Mouse (Mus musculus): ENCODE data around the gene Cep41. TPM values are rescaled to one million over a fixed set of nuclear protein-coding genes. Genes with fewer than 3 reads are reported as not detected.

Gene Cep41
- polyA plus RNA-seq, 1 experiment from 2014 or later = 10.9 TPM

- 72% methylated on average over 6 of the region's 6 CpGs for WGBS (ENCODE audit: insufficient replicate concordance)
- ATAC-seq (replicated peaks; ENCODE audit: insufficient number of reproducible peaks, low FRiP score, low TSS enrichment) = no peak
- Histone ChIP-seq H3K27ac (ENCODE audit: low read depth, low read length) (no peak overlapping the region), H3K4me1 (ENCODE audit: control insufficient read depth, insufficient read depth, low read length) (peaks cover under 1% of the 10 kb centered on the region; the same call in 1 of the 2 replicates), H3K9ac (ENCODE audit: low read depth, low read length) (no peak overlapping the region), H3K27me3 (ENCODE audit: control insufficient read depth, insufficient read depth, low read length) (no peaks in the 10 kb centered on the region), H3K36me3 (ENCODE audit: control insufficient read depth, insufficient read depth, low read length) (no peaks in the 10 kb centered on the region), H3K4me3 (ENCODE audit: low read depth, low read length) (no peak overlapping the region), H3K4me2 (no peak overlapping the region), H3K9me3 (replicated peaks; ENCODE audit: control insufficient read depth, low read length) (no peaks in the 10 kb centered on the region)
Measured at GRCm38 (mm10) chr6:30654402-30654859, 39.1 kb downstream of the Cep41 start.

GRCm38 (mm10) chr6:30653518-30653917, 40.0 kb downstream of the Cep41 start:
- Histone ChIP-seq H3K4me3 (ENCODE audit: low read depth, low read length) (no peak overlapping the region), H3K27ac (ENCODE audit: low read depth, low read length) (peak overlapping the region; percentile 72), H3K4me2 (no peak overlapping the region), H3K4me1 (ENCODE audit: control insufficient read depth, insufficient read depth, low read length) (peaks cover 3% of the 10 kb centered on the region; the same call in 1 of the 2 replicates), H3K36me3 (ENCODE audit: control insufficient read depth, insufficient read depth, low read length) (no peaks in the 10 kb centered on the region), H3K27me3 (ENCODE audit: control insufficient read depth, insufficient read depth, low read length) (no peaks in the 10 kb centered on the region), H3K9ac (ENCODE audit: low read depth, low read length) (no peak overlapping the region), H3K9me3 (replicated peaks; ENCODE audit: control insufficient read depth, low read length) (no peaks in the 10 kb centered on the region)
- no peak for ATAC-seq (replicated peaks; ENCODE audit: insufficient number of reproducible peaks, low FRiP score, low TSS enrichment)
- WGBS (ENCODE audit: insufficient replicate concordance) = 79% methylated on average over 6 of the region's 6 CpGs

- Histone ChIP-seq H3K4me2 (no peak overlapping the region), H3K27me3 (ENCODE audit: control insufficient read depth, insufficient read depth, low read length) (no peaks in the 10 kb centered on the region), H3K9me3 (replicated peaks; ENCODE audit: control insufficient read depth, low read length) (no peaks in the 10 kb centered on the region), H3K9ac (ENCODE audit: low read depth, low read length) (no peak overlapping the region), H3K4me1 (ENCODE audit: control insufficient read depth, insufficient read depth, low read length) (peaks cover 3% of the 10 kb centered on the region; the same call in 1 of the 2 replicates), H3K27ac (ENCODE audit: low read depth, low read length) (peak overlapping the region; percentile 72), H3K4me3 (ENCODE audit: low read depth, low read length) (no peak overlapping the region), H3K36me3 (ENCODE audit: control insufficient read depth, insufficient read depth, low read length) (no peaks in the 10 kb centered on the region)
- ATAC-seq (replicated peaks; ENCODE audit: insufficient number of reproducible peaks, low FRiP score, low TSS enrichment) = 0 out of 2 replicates have a peak, but pooled peaks have one; percentile 35
- 51% methylated on average over 9 of the region's 9 CpGs for WGBS (ENCODE audit: insufficient replicate concordance)
Measured at GRCm38 (mm10) chr6:30652425-30653188, 40.9 kb downstream of the Cep41 start.

GRCm38 (mm10) chr6:30649651-30650296, 43.8 kb downstream of the Cep41 start:
- Histone ChIP-seq H3K9me3 (replicated peaks; ENCODE audit: control insufficient read depth, low read length) (no peaks in the 10 kb centered on the region), H3K4me2 (no peak overlapping the region), H3K27ac (ENCODE audit: low read depth, low read length) (no peak overlapping the region), H3K4me3 (ENCODE audit: low read depth, low read length) (no peak overlapping the region), H3K27me3 (ENCODE audit: control insufficient read depth, insufficient read depth, low read length) (no peaks in the 10 kb centered on the region), H3K36me3 (ENCODE audit: control insufficient read depth, insufficient read depth, low read length) (no peaks in the 10 kb centered on the region), H3K9ac (ENCODE audit: low read depth, low read length) (no peak overlapping the region), H3K4me1 (ENCODE audit: control insufficient read depth, insufficient read depth, low read length) (peaks cover 3% of the 10 kb centered on the region; the same call in 1 of the 2 replicates)
- ATAC-seq (replicated peaks; ENCODE audit: insufficient number of reproducible peaks, low FRiP score, low TSS enrichment) = no peak
- 72% methylated on average over 11 of the region's 11 CpGs for WGBS (ENCODE audit: insufficient replicate concordance)

- Histone ChIP-seq H3K4me2 (no peak overlapping the region), H3K36me3 (ENCODE audit: control insufficient read depth, insufficient read depth, low read length) (no peaks in the 10 kb centered on the region), H3K4me1 (ENCODE audit: control insufficient read depth, insufficient read depth, low read length) (peaks cover 6% of the 10 kb centered on the region; the same call in 1 of the 2 replicates), H3K9ac (ENCODE audit: low read depth, low read length) (no peak overlapping the region), H3K4me3 (ENCODE audit: low read depth, low read length) (no peak overlapping the region), H3K27me3 (ENCODE audit: control insufficient read depth, insufficient read depth, low read length) (no peaks in the 10 kb centered on the region), H3K9me3 (replicated peaks; ENCODE audit: control insufficient read depth, low read length) (no peaks in the 10 kb centered on the region), H3K27ac (ENCODE audit: low read depth, low read length) (no peak overlapping the region)
- no peak for ATAC-seq (replicated peaks; ENCODE audit: insufficient number of reproducible peaks, low FRiP score, low TSS enrichment)
- 83% methylated on average over 6 of the region's 6 CpGs for WGBS (ENCODE audit: insufficient replicate concordance)
Measured at GRCm38 (mm10) chr6:30645379-30645778, 48.2 kb downstream of the Cep41 start.

- Histone ChIP-seq H3K27me3 (ENCODE audit: control insufficient read depth, insufficient read depth, low read length) (no peaks in the 10 kb centered on the region), H3K27ac (ENCODE audit: low read depth, low read length) (no peak overlapping the region), H3K9ac (ENCODE audit: low read depth, low read length) (no peak overlapping the region), H3K4me1 (ENCODE audit: control insufficient read depth, insufficient read depth, low read length) (peaks cover 6% of the 10 kb centered on the region; the same call in 1 of the 2 replicates), H3K4me2 (no peak overlapping the region), H3K36me3 (ENCODE audit: control insufficient read depth, insufficient read depth, low read length) (no peaks in the 10 kb centered on the region), H3K4me3 (ENCODE audit: low read depth, low read length) (no peak overlapping the region), H3K9me3 (replicated peaks; ENCODE audit: control insufficient read depth, low read length) (no peaks in the 10 kb centered on the region)
- no peak for ATAC-seq (replicated peaks; ENCODE audit: insufficient number of reproducible peaks, low FRiP score, low TSS enrichment)
- 72% methylated on average over 3 of the region's 3 CpGs for WGBS (ENCODE audit: insufficient replicate concordance)
Measured at GRCm38 (mm10) chr6:30644462-30644861, 49.1 kb downstream of the Cep41 start.

- Histone ChIP-seq H3K4me3 (ENCODE audit: low read depth, low read length) (no peak overlapping the region), H3K4me1 (ENCODE audit: control insufficient read depth, insufficient read depth, low read length) (0 out of 2 replicates have a peak, but pooled peaks cover 3% of the 10 kb centered on the region), H3K36me3 (ENCODE audit: control insufficient read depth, insufficient read depth, low read length) (no peaks in the 10 kb centered on the region), H3K9ac (ENCODE audit: low read depth, low read length) (no peak overlapping the region), H3K9me3 (replicated peaks; ENCODE audit: control insufficient read depth, low read length) (no peaks in the 10 kb centered on the region), H3K4me2 (no peak overlapping the region), H3K27ac (ENCODE audit: low read depth, low read length) (no peak overlapping the region), H3K27me3 (ENCODE audit: control insufficient read depth, insufficient read depth, low read length) (no peaks in the 10 kb centered on the region)
- ATAC-seq (replicated peaks; ENCODE audit: insufficient number of reproducible peaks, low FRiP score, low TSS enrichment) = no peak
- 62% methylated on average over 12 of the region's 12 CpGs for whole genome bisulfite sequencing (ENCODE audit: insufficient replicate concordance)
Measured at GRCm38 (mm10) chr6:30643694-30644460, 49.7 kb downstream of the Cep41 start.

- no peaks in the 10 kb centered on the region for H3K9me3 ChIP-seq (replicated peaks; ENCODE audit: control insufficient read depth, low read length)
- no peak for ATAC-seq (replicated peaks; ENCODE audit: insufficient number of reproducible peaks, low FRiP score, low TSS enrichment)
- no peak within 1 kb of the TSS for H3K9ac ChIP-seq (ENCODE audit: low read depth, low read length)
- 0 out of 2 replicates have a peak within 1 kb of the TSS, but pooled peaks have one; percentile 10 for H3K27ac ChIP-seq (ENCODE audit: low read depth, low read length)
- no peak within 1 kb of the TSS for H3K4me3 ChIP-seq (ENCODE audit: low read depth, low read length)
- H3K27me3 ChIP-seq (ENCODE audit: control insufficient read depth, insufficient read depth, low read length) = no peaks in the 10 kb centered on the region
- no peaks in the 10 kb centered on the region for H3K36me3 ChIP-seq (ENCODE audit: control insufficient read depth, insufficient read depth, low read length)
- H3K4me1 ChIP-seq (ENCODE audit: control insufficient read depth, insufficient read depth, low read length) = peaks cover 14% of the 10 kb centered on the region; the same call in 1 of the 2 replicates
- WGBS (ENCODE audit: insufficient replicate concordance) = 42% methylated on average over 5 of the region's 5 CpGs
- no peak within 1 kb of the TSS for H3K4me2 ChIP-seq
Measured at GRCm38 (mm10) chr6:30638674-30639268, 54.8 kb downstream of the Cep41 start, which contains the start of gene Cpa1. Gene Cpa1, plus strand, starts transcription at chr6:30639218.
